Mouse (Mus musculus) hindbrain, embryonic 14.5 days (tissue): Measurements from ENCODE around the gene Lrfn1. TPM values are rescaled to one million over a fixed set of nuclear protein-coding genes. Genes with fewer than 3 reads are reported as not detected.
A peak's percentile ranks its signal among the peaks of the same experiment; 100 is the strongest.

Source experiments
- ATAC-seq: fragments of 200-750 bp; cut with Nextera tagmentation; 2 replicates; pipeline ENCODE4 v1.8.0; 2017; ENCODE audit warnings: moderate number of reproducible peaks, mild to moderate bottlenecking, moderate TSS enrichment, moderate library complexity; ENCODE audit not compliant: low FRiP score
- DNase-seq: peaks from one replicate; pipeline ENCODE4 v3.0.0-alpha.2; 2015; ENCODE audit warnings: low spot score
- H3K27ac ChIP-seq: fragments of 300-500 bp; sonication (generic); 2 replicates; pipeline ENCODE4 v1.5.1; 2014; ENCODE audit warnings: mild to moderate bottlenecking, moderate library complexity
- H3K27me3 ChIP-seq: fragments of 300-500 bp; sonication (generic); 2 replicates; pipeline ENCODE4 v1.6.1; 2014; ENCODE audit warnings: mild to moderate bottlenecking, low read length, mixed read lengths; ENCODE audit not compliant: control insufficient read depth, insufficient read depth
- H3K36me3 ChIP-seq: fragments of 300-500 bp; sonication (generic); replicated peaks from 2 replicates; pipeline ENCODE4 v1.6.1; 2014; ENCODE audit not compliant: control insufficient read depth, insufficient read depth
- H3K4me1 ChIP-seq: fragments of 300-500 bp; sonication (generic); replicated peaks from 2 replicates; pipeline ENCODE4 v1.6.1; 2014; ENCODE audit warnings: antibody characterized with exemption, low read length, mixed read lengths; ENCODE audit not compliant: control insufficient read depth, insufficient read depth
- H3K4me2 ChIP-seq: fragments of 300-500 bp; sonication (generic); replicated peaks from 2 replicates; pipeline ENCODE4 v1.6.1; 2014; ENCODE audit warnings: mild to moderate bottlenecking, moderate library complexity
- H3K4me3 ChIP-seq: fragments of 300-500 bp; sonication (generic); replicated peaks from 2 replicates; pipeline ENCODE4 v1.5.1; 2014; ENCODE audit warnings: mild to moderate bottlenecking, low read length
- H3K9ac ChIP-seq: fragments of 300-500 bp; sonication (generic); 2 replicates; pipeline ENCODE4 v1.6.1; 2014
- H3K9me3 ChIP-seq: fragments of 300-500 bp; sonication (generic); 2 replicates; pipeline ENCODE4 v1.6.1; 2016; ENCODE audit warnings: low read length; ENCODE audit not compliant: control insufficient read depth
- WGBS: fragments of 180-500 bp; shearing (Covaris S2); extraction: QIAGEN DNeasy Blood & Tissue Kit; methylation state at CpG from one replicate; pipeline ENCODE4 v1.1.7; 2014; 5-methylcytosine and 5-hydroxymethylcytosine counted together
- polyA plus RNA-seq: library from polyadenylated mRNA; unstranded; fragments of >200 nt; fragmentation: Nextera tagmentation; extraction: Ambion mirVana; gene quantifications from 2 replicates; pipeline ENCODE4 v1.2.1, GENCODE M21; 2014

The Lrfn1 gene
- polyA plus RNA-seq, 1 experiment from 2014 or later: 25.5 TPM

GRCm38 (mm10) chr7:28466721-28467212, 15.0 kb downstream of the Lrfn1 start:
- Histone ChIP-seq H3K4me1 (peaks cover 12% of the 10 kb centered on the region; the same call in 1 of the 2 replicates), H3K9ac (peak overlapping the region; percentile 47), H3K27ac (no peak overlapping the region), H3K27me3 (peaks cover 12% of the 10 kb centered on the region; the same call in 1 of the 2 replicates), H3K36me3 (peaks cover 50% of the 10 kb centered on the region), H3K4me2 (peak overlapping the region; percentile 54), H3K4me3 (peak overlapping the region; percentile 27), H3K9me3 (no peaks in the 10 kb centered on the region)
- DNase-seq: no peak
- WGBS: 22% methylated on average over 39 of the region's 40 CpGs
- no peak for ATAC-seq

GRCm38 (mm10) chr7:28467213-28467751, 15.5 kb downstream of the Lrfn1 start:
- DNase-seq (no peak), ATAC-seq (0 out of 2 replicates have a peak, but pooled peaks have one; percentile 22)
- peak overlapping the region; percentile 27 for H3K4me3 ChIP-seq
- peaks cover 12% of the 10 kb centered on the region; the same call in 1 of the 2 replicates for H3K27me3 ChIP-seq
- 2% methylated on average over 58 of the region's 63 CpGs for WGBS
- H3K36me3 ChIP-seq: peaks cover 45% of the 10 kb centered on the region
- H3K9me3 ChIP-seq: no peaks in the 10 kb centered on the region
- H3K4me1 ChIP-seq: peaks cover 12% of the 10 kb centered on the region; the same call in 1 of the 2 replicates
- peak overlapping the region; percentile 47 for H3K9ac ChIP-seq
- H3K4me2 ChIP-seq: peak overlapping the region; percentile 54
- no peak overlapping the region for H3K27ac ChIP-seq

- no peak overlapping the region for H3K4me2 ChIP-seq
- WGBS: 91% methylated on average over 6 of the region's 6 CpGs
- no peak for ATAC-seq
These were observed 24.4 kb downstream of the Lrfn1 start for GRCm38 (mm10) chr7:28476191-28476590.

GRCm38 (mm10) chr7:28477363-28477762, 25.6 kb downstream of the Lrfn1 start:
- ATAC-seq (no peak), DNase-seq (no peak)
- Histone ChIP-seq H3K9ac (no peak overlapping the region), H3K4me1 (no peaks in the 10 kb centered on the region), H3K27me3 (no peaks in the 10 kb centered on the region), H3K36me3 (no peaks in the 10 kb centered on the region), H3K27ac (no peak overlapping the region), H3K4me2 (no peak overlapping the region), H3K9me3 (no peaks in the 10 kb centered on the region), H3K4me3 (no peak overlapping the region)
- WGBS: 85% methylated on average over 5 of the region's 5 CpGs

More at GRCm38 (mm10) chr7:28476191-28476590, 24.4 kb downstream of the Lrfn1 start:
- no peak for DNase-seq
- no peaks in the 10 kb centered on the region for H3K27me3 ChIP-seq
- H3K9me3 ChIP-seq: no peaks in the 10 kb centered on the region
- H3K36me3 ChIP-seq: no peaks in the 10 kb centered on the region
- H3K9ac ChIP-seq: no peak overlapping the region
- no peak overlapping the region for H3K4me3 ChIP-seq
- no peaks in the 10 kb centered on the region for H3K4me1 ChIP-seq
- no peak overlapping the region for H3K27ac ChIP-seq

- Histone ChIP-seq H3K4me3 (no peak overlapping the region), H3K36me3 (no peaks in the 10 kb centered on the region), H3K9me3 (no peaks in the 10 kb centered on the region), H3K27me3 (no peaks in the 10 kb centered on the region), H3K27ac (no peak overlapping the region), H3K4me2 (no peak overlapping the region), H3K9ac (no peak overlapping the region), H3K4me1 (no peaks in the 10 kb centered on the region)
- WGBS: 16% methylated on average over 8 of the region's 8 CpGs
- DNase-seq: no peak
- ATAC-seq: no peak
These were observed 27.1 kb downstream of the Lrfn1 start for GRCm38 (mm10) chr7:28478854-28479253.

- Histone ChIP-seq H3K4me3 (no peak overlapping the region), H3K27ac (no peak overlapping the region), H3K9me3 (no peaks in the 10 kb centered on the region), H3K4me2 (no peak overlapping the region), H3K36me3 (no peaks in the 10 kb centered on the region), H3K4me1 (peaks cover 3% of the 10 kb centered on the region), H3K9ac (no peak overlapping the region), H3K27me3 (0 out of 2 replicates have a peak, but pooled peaks cover 7% of the 10 kb centered on the region)
- WGBS: 87% methylated on average over 11 of the region's 11 CpGs
- DNase-seq: no peak
- no peak for ATAC-seq
These were observed 31.1 kb downstream of the Lrfn1 start for GRCm38 (mm10) chr7:28482854-28483253.

GRCm38 (mm10) chr7:28484192-28484591, 32.4 kb downstream of the Lrfn1 start:
- ATAC-seq: no peak
- Histone ChIP-seq H3K27me3 (peaks cover 19% of the 10 kb centered on the region; the same call in 1 of the 2 replicates), H3K4me2 (no peak overlapping the region), H3K4me3 (no peak overlapping the region), H3K9me3 (no peaks in the 10 kb centered on the region), H3K4me1 (peaks cover 8% of the 10 kb centered on the region), H3K36me3 (no peaks in the 10 kb centered on the region), H3K9ac (no peak overlapping the region), H3K27ac (no peak overlapping the region)
- 38% methylated on average over 4 of the region's 4 CpGs for WGBS
- DNase-seq: no peak

GRCm38 (mm10) chr7:28488030-28488491, 36.3 kb downstream of the Lrfn1 start:
- Histone ChIP-seq H3K27me3 (peaks cover 19% of the 10 kb centered on the region; the same call in 1 of the 2 replicates), H3K9me3 (no peaks in the 10 kb centered on the region), H3K36me3 (no peaks in the 10 kb centered on the region), H3K4me1 (peaks cover 8% of the 10 kb centered on the region), H3K4me3 (peak overlapping the region; percentile 23), H3K27ac (no peak overlapping the region), H3K9ac (peak overlapping the region; percentile 39; the same call in 1 of the 2 replicates), H3K4me2 (peak overlapping the region; percentile 51)
- no peak for ATAC-seq
- DNase-seq: no peak
- 4% methylated on average over 16 of the region's 16 CpGs for WGBS

GRCm38 (mm10) chr7:28490410-28490809, 38.6 kb downstream of the Lrfn1 start:
- peaks cover 8% of the 10 kb centered on the region for H3K4me1 ChIP-seq
- no peaks in the 10 kb centered on the region for H3K36me3 ChIP-seq
- H3K4me3 ChIP-seq: no peak overlapping the region
- H3K4me2 ChIP-seq: 0 out of 2 replicates have a peak overlapping the region, but pooled peaks have one; percentile 11
- no peaks in the 10 kb centered on the region for H3K9me3 ChIP-seq
- WGBS: 4% methylated on average over 10 of the region's 10 CpGs
- ATAC-seq (no peak), DNase-seq (no peak)
- H3K27ac ChIP-seq: no peak overlapping the region
- no peak overlapping the region for H3K9ac ChIP-seq
- peaks cover 19% of the 10 kb centered on the region; the same call in 1 of the 2 replicates for H3K27me3 ChIP-seq
